Mouse (Mus musculus) kidney, embryonic 14.5 days (tissue): ENCODE measurements around the gene Ddx54. TPM values are rescaled to one million over a fixed set of nuclear protein-coding genes. Genes with fewer than 3 reads are reported as not detected.

Experiments used
- ATAC-seq: fragments of 200-750 bp; cut with Nextera tagmentation; 2 replicates; pipeline ENCODE4 v1.8.0; 2017; ENCODE audit warnings: moderate number of reproducible peaks, mild to moderate bottlenecking, moderate TSS enrichment, moderate library complexity; ENCODE audit not compliant: low FRiP score, low TSS enrichment
- H3K27ac ChIP-seq: fragments of 300-500 bp; sonication (generic); 2 replicates; pipeline ENCODE4 v1.5.1; 2014; ENCODE audit warnings: low read depth, mild to moderate bottlenecking, low read length, moderate library complexity, mixed read lengths
- H3K27me3 ChIP-seq: fragments of 300-500 bp; sonication (generic); 2 replicates; pipeline ENCODE4 v1.6.1; 2014; ENCODE audit warnings: mild to moderate bottlenecking, low read length; ENCODE audit not compliant: control insufficient read depth, insufficient read depth
- H3K36me3 ChIP-seq: fragments of 300-500 bp; sonication (generic); 2 replicates; pipeline ENCODE4 v1.6.1; 2014; ENCODE audit warnings: low read length, mixed read lengths; ENCODE audit not compliant: control insufficient read depth, insufficient read depth
- H3K4me1 ChIP-seq: fragments of 300-500 bp; sonication (generic); 2 replicates; pipeline ENCODE4 v1.6.1; 2014; ENCODE audit warnings: low read length, mixed read lengths; ENCODE audit not compliant: control insufficient read depth, insufficient read depth
- H3K4me2 ChIP-seq: fragments of 300-500 bp; sonication (generic); replicated peaks from 2 replicates; pipeline ENCODE4 v1.6.1; 2014; ENCODE audit warnings: low read depth, mild to moderate bottlenecking, low read length
- H3K4me3 ChIP-seq: fragments of 300-500 bp; sonication (generic); 2 replicates; pipeline ENCODE4 v1.5.1; 2014; ENCODE audit warnings: mild to moderate bottlenecking, low read length
- H3K9ac ChIP-seq: fragments of 300-500 bp; sonication (generic); 2 replicates; pipeline ENCODE4 v1.6.1; 2014; ENCODE audit warnings: low read depth, mild to moderate bottlenecking, low read length, moderate library complexity
- H3K9me3 ChIP-seq: fragments of 300-500 bp; sonication (generic); 2 replicates; pipeline ENCODE4 v1.6.1; 2016; ENCODE audit warnings: low read length; ENCODE audit not compliant: control insufficient read depth
- WGBS: fragments of 180-500 bp; shearing (Covaris S2); extraction: QIAGEN DNeasy Blood & Tissue Kit; methylation state at CpG from one replicate; pipeline ENCODE4 v1.1.7; 2014; 5-methylcytosine and 5-hydroxymethylcytosine counted together
- polyA plus RNA-seq: library from polyadenylated mRNA; unstranded; fragments of >200 nt; fragmentation: Nextera tagmentation; extraction: Ambion mirVana; gene quantifications from 2 replicates; pipeline ENCODE4 v1.2.1, GENCODE M21; 2014

Gene Ddx54
- polyA plus RNA-seq, 1 experiment from 2014 or later: 37.7 TPM

- WGBS: 50% methylated on average over 9 of the region's 9 CpGs
- 0 out of 2 replicates have a peak overlapping the region, but pooled peaks have one; percentile 45 for H3K9ac ChIP-seq
- H3K4me2 ChIP-seq: no peak overlapping the region
Measured at GRCm38 (mm10) chr5:120568336-120568768, 44.2 kb upstream of the Ddx54 start.

DNA sequence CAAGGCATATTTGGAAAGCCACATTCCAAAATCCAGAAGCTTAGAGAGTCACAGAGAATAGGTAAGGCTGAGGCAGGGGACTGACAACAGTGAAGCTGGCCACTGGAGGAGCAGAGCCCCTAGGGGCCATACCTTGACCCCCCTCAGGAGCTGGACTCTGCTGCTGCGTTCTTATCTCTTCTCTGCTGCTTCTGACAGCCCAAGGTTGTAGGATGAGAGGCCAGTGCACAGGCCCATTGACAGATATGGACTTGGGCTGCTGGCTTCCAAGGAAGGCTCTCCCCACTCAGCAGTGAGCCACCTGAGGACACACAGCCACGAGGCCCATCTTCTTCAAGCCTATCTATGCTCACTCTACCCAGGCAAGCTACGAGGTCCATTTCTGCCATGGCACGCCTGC, 43.6 kb upstream of the Ddx54 start:
- Histone ChIP-seq H3K9me3 (no peaks in the 10 kb centered on the region), H3K4me3 (no peak overlapping the region), H3K9ac (no peak overlapping the region), H3K4me1 (peaks cover 75% of the 10 kb centered on the region), H3K27me3 (no peaks in the 10 kb centered on the region; the same call in 1 of the 2 replicates), H3K27ac (no peak overlapping the region), H3K4me2 (no peak overlapping the region), H3K36me3 (no peaks in the 10 kb centered on the region)
- ATAC-seq: no peak
- WGBS: 84% methylated on average over 4 of the region's 4 CpGs

More at GRCm38 (mm10) chr5:120568336-120568768, 44.2 kb upstream of the Ddx54 start:
- no peaks in the 10 kb centered on the region; the same call in 1 of the 2 replicates for H3K27me3 ChIP-seq
- no peaks in the 10 kb centered on the region for H3K36me3 ChIP-seq
- H3K4me3 ChIP-seq: no peak overlapping the region
- ATAC-seq: no peak
- H3K4me1 ChIP-seq: peaks cover 81% of the 10 kb centered on the region
- no peaks in the 10 kb centered on the region for H3K9me3 ChIP-seq
- peak overlapping the region; percentile 80; the same call in 1 of the 2 replicates for H3K27ac ChIP-seq

GRCm38 (mm10) chr5:120569791-120570190, 42.7 kb upstream of the Ddx54 start:
- H3K27ac ChIP-seq: no peak overlapping the region
- H3K4me1 ChIP-seq: peaks cover 69% of the 10 kb centered on the region
- H3K9ac ChIP-seq: no peak overlapping the region
- H3K9me3 ChIP-seq: no peaks in the 10 kb centered on the region
- no peaks in the 10 kb centered on the region for H3K36me3 ChIP-seq
- no peak overlapping the region for H3K4me2 ChIP-seq
- no peak for ATAC-seq
- no peak overlapping the region for H3K4me3 ChIP-seq
- 62% methylated on average over 3 of the region's 3 CpGs for WGBS
- H3K27me3 ChIP-seq: no peaks in the 10 kb centered on the region; the same call in 1 of the 2 replicates

DNA sequence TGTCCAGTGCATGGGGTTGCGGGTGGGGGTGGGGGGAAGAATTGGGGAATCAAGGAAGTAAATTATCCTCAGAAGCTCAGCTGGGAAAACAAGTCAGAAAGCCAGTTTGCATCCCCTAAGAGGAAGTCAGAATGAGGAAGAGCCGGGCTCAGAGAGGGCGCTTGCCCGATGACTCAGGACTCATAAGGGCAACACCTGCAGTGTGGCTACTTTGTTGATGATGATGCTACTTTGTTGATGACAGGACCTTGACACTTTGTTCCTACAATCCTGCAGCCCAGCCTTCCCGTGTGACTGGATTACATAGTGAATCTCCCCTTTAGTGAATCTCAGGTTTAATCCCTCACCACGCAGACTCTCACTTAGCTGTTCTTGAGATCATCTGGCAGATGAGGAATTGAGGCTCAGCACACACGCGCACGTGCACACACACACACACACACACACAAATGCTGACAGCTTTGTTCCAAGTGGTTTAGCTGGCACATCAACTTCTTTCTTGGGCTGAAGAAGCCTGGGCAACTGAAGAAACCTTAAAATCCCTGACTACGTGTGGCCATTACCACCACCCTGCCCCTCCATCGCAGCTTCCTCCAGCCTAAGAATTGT, 42.1 kb upstream of the Ddx54 start:
- Histone ChIP-seq H3K27me3 (no peaks in the 10 kb centered on the region; the same call in 1 of the 2 replicates), H3K4me1 (peaks cover 64% of the 10 kb centered on the region), H3K36me3 (no peaks in the 10 kb centered on the region), H3K27ac (peak overlapping the region; percentile 76; the same call in 1 of the 2 replicates), H3K9me3 (no peaks in the 10 kb centered on the region), H3K4me2 (no peak overlapping the region), H3K9ac (no peak overlapping the region), H3K4me3 (no peak overlapping the region)
- 69% methylated on average over 11 of the region's 11 CpGs for WGBS
- no peak for ATAC-seq

GRCm38 (mm10) chr5:120571056-120571740, 41.3 kb upstream of the Ddx54 start:
- peak overlapping the region; percentile 76 for H3K27ac ChIP-seq
- peak; percentile 57 for ATAC-seq

GRCm38 (mm10) chr5:120574469-120575063, 38.0 kb upstream of the Ddx54 start:
- Histone ChIP-seq H3K36me3 (no peaks in the 10 kb centered on the region; the same call in 1 of the 2 replicates), H3K4me3 (no peak overlapping the region), H3K27ac (no peak overlapping the region), H3K27me3 (no peaks in the 10 kb centered on the region; the same call in 1 of the 2 replicates), H3K9me3 (no peaks in the 10 kb centered on the region), H3K4me1 (peaks cover 47% of the 10 kb centered on the region), H3K4me2 (no peak overlapping the region), H3K9ac (no peak overlapping the region)
- no peak for ATAC-seq
- WGBS: 64% methylated on average over 10 of the region's 10 CpGs

More at GRCm38 (mm10) chr5:120571056-120571740, 41.3 kb upstream of the Ddx54 start:
- Histone ChIP-seq H3K4me1 (peaks cover 56% of the 10 kb centered on the region), H3K4me3 (no peak overlapping the region), H3K4me2 (no peak overlapping the region), H3K9me3 (no peaks in the 10 kb centered on the region), H3K9ac (no peak overlapping the region), H3K27me3 (no peaks in the 10 kb centered on the region; the same call in 1 of the 2 replicates), H3K36me3 (no peaks in the 10 kb centered on the region; the same call in 1 of the 2 replicates)
- WGBS: 11% methylated on average over 14 of the region's 14 CpGs

DNA sequence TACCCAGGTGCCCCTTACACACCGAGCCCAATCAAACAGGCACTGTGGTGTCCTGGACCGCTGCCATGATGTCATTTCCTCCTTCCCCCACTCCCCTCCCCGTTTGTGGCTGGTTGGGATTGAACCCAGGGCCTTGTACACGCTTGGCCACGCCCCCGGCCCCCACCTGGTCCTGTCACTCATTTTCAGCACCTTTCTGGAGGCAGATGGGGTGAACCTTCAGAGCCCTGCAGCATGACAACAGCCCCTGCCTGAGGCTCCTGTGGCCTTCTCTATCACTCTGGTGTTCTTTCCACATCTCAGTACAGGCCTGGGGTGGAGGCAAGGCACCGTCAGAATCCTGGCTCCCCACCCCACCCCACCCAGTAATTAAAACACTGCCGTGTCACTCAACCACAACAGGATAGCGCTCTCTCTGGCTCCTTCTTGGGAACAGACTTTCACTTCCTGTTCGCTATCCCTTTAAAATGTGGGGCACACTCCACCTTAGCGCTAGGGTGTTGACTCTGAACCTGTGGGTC, 35.7 kb upstream of the Ddx54 start:
- H3K4me1 ChIP-seq: peaks cover 32% of the 10 kb centered on the region
- no peak for ATAC-seq

DNA sequence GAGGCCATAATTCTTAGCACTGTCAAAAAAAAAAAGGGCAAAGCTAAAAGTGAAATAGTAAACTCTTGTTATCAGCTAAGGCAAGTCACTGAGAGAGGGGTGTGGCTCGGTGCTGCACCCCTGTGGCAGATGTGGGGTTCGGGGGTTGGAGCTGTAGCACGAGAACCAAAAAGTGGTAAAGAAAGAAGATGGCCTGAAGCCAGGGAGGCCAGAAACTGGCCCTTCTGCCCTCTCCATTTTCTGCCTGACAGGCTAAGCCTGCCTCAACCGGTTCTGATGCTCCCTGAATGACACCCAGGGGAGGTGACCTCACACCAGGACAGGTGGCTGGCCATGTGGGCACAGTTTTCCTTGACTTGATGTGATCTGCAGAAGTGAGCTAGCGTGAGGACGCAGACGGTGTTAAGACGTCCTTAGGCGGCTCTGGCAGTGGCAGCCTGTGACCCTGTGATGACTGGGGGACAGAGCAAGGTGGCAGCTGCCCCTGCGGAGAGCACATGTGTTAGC, 34.6 kb upstream of the Ddx54 start:
- WGBS: 33% methylated on average over 10 of the region's 10 CpGs
- Histone ChIP-seq H3K36me3 (peaks cover 10% of the 10 kb centered on the region; the same call in 1 of the 2 replicates), H3K9ac (no peak overlapping the region), H3K27ac (peak overlapping the region; percentile 93), H3K4me2 (no peak overlapping the region), H3K27me3 (no peaks in the 10 kb centered on the region), H3K9me3 (no peaks in the 10 kb centered on the region), H3K4me3 (no peak overlapping the region), H3K4me1 (peaks cover 32% of the 10 kb centered on the region)
- 0 out of 2 replicates have a peak, but pooled peaks have one; percentile 11 for ATAC-seq

More for the DNA sequence above, 35.7 kb upstream of the Ddx54 start:
- no peak overlapping the region for H3K4me3 ChIP-seq
- H3K4me2 ChIP-seq: no peak overlapping the region
- no peaks in the 10 kb centered on the region for H3K27me3 ChIP-seq
- no peak overlapping the region for H3K9ac ChIP-seq
- no peak overlapping the region for H3K27ac ChIP-seq
- H3K9me3 ChIP-seq: no peaks in the 10 kb centered on the region
- 67% methylated on average over 11 of the region's 11 CpGs for WGBS
- H3K36me3 ChIP-seq: peaks cover 5% of the 10 kb centered on the region; the same call in 1 of the 2 replicates
